Mouse (Mus musculus): ENCODE measurements around the gene Zfp618. TPM values are rescaled to one million over a fixed set of nuclear protein-coding genes. Genes with fewer than 3 reads are reported as not detected.

The Zfp618 gene
- polyA plus RNA-seq (2015; fragmentation: Nextera tagmentation; extraction: Ambion mirVana), result 18.6 and 22.5 TPM in 2 replicates

GRCm38 (mm10) chr4:62965497-62966302 is at the start of gene Zfp618:
Zfp618 (plus strand) TSS chr4:62965573.
- WGBS, result under 1% methylated on average over 32 of the region's 86 CpGs

GRCm38 (mm10) chr4:62917056-62917455 is 48.3 kb upstream of the Zfp618 start:
- no peak for ATAC-seq (replicated peaks)
- no peak overlapping the region for H3K4me3 ChIP-seq
- no peak overlapping the region for H3K9ac ChIP-seq (replicated peaks)
- 91% methylated on average over 8 of the region's 8 CpGs for WGBS
- no peak overlapping the region for H3K27ac ChIP-seq (replicated peaks)
- H3K9me3 ChIP-seq, result no peaks in the 10 kb centered on the region
- H3K4me2 ChIP-seq (replicated peaks), result no peak overlapping the region
- no peaks in the 10 kb centered on the region for H3K4me1 ChIP-seq
- no peaks in the 10 kb centered on the region for H3K36me3 ChIP-seq
- no peaks in the 10 kb centered on the region for H3K27me3 ChIP-seq

More at GRCm38 (mm10) chr4:62965497-62966302, at the start of gene Zfp618:
- Histone ChIP-seq H3K27ac (replicated peaks) (peak within 1 kb of the TSS; percentile 81), H3K36me3 (no peaks in the 10 kb centered on the region), H3K27me3 (no peaks in the 10 kb centered on the region), H3K4me3 (peak within 1 kb of the TSS; percentile 85), H3K9me3 (no peaks in the 10 kb centered on the region), H3K9ac (replicated peaks) (peak within 1 kb of the TSS; percentile 97), H3K4me1 (peaks cover 6% of the 10 kb centered on the region; the same call in 1 of the 2 replicates), H3K4me2 (replicated peaks) (peak within 1 kb of the TSS; percentile 79)
- peak; percentile 82 for ATAC-seq (replicated peaks)

- ATAC-seq (replicated peaks), result no peak
- Histone ChIP-seq H3K4me2 (replicated peaks) (no peak overlapping the region), H3K36me3 (no peaks in the 10 kb centered on the region), H3K9ac (replicated peaks) (no peak overlapping the region), H3K4me3 (no peak overlapping the region), H3K9me3 (no peaks in the 10 kb centered on the region), H3K4me1 (no peaks in the 10 kb centered on the region), H3K27me3 (no peaks in the 10 kb centered on the region), H3K27ac (replicated peaks) (no peak overlapping the region)
- 93% methylated on average over 4 of the region's 4 CpGs for WGBS
Measured at GRCm38 (mm10) chr4:62933798-62934197, 31.6 kb upstream of the Zfp618 start.

- no peak overlapping the region for H3K9ac ChIP-seq (replicated peaks)
- no peaks in the 10 kb centered on the region for H3K4me1 ChIP-seq
- no peak for ATAC-seq (replicated peaks)
- no peaks in the 10 kb centered on the region for H3K36me3 ChIP-seq
- 71% methylated on average over 11 of the region's 11 CpGs for WGBS
- H3K9me3 ChIP-seq, result no peaks in the 10 kb centered on the region
- H3K4me3 ChIP-seq, result no peak overlapping the region
- H3K27ac ChIP-seq (replicated peaks), result no peak overlapping the region
- no peaks in the 10 kb centered on the region for H3K27me3 ChIP-seq
- H3K4me2 ChIP-seq (replicated peaks), result no peak overlapping the region
Measured at GRCm38 (mm10) chr4:62935589-62936218, 29.7 kb upstream of the Zfp618 start.

GRCm38 (mm10) chr4:62941961-62942892 is 23.1 kb upstream of the Zfp618 start:
- Histone ChIP-seq H3K9ac (replicated peaks) (no peak overlapping the region), H3K27me3 (no peaks in the 10 kb centered on the region), H3K9me3 (no peaks in the 10 kb centered on the region), H3K36me3 (no peaks in the 10 kb centered on the region), H3K27ac (replicated peaks) (0 out of 2 replicates have a peak overlapping the region, but pooled peaks have one; percentile 19), H3K4me2 (replicated peaks) (no peak overlapping the region), H3K4me1 (peaks cover 15% of the 10 kb centered on the region), H3K4me3 (no peak overlapping the region)
- peak; percentile 90 for ATAC-seq (replicated peaks)
- 37% methylated on average over 14 of the region's 14 CpGs for WGBS

- Histone ChIP-seq H3K4me2 (replicated peaks) (no peak overlapping the region), H3K27ac (replicated peaks) (no peak overlapping the region), H3K9ac (replicated peaks) (no peak overlapping the region), H3K4me1 (peaks cover 15% of the 10 kb centered on the region), H3K36me3 (no peaks in the 10 kb centered on the region), H3K27me3 (no peaks in the 10 kb centered on the region), H3K4me3 (no peak overlapping the region), H3K9me3 (no peaks in the 10 kb centered on the region)
- ATAC-seq (replicated peaks), result no peak
- WGBS, result 70% methylated on average over 4 of the region's 4 CpGs
Measured at GRCm38 (mm10) chr4:62944326-62944879, 21.0 kb upstream of the Zfp618 start.

- Histone ChIP-seq H3K27ac (replicated peaks) (no peak overlapping the region), H3K9me3 (no peaks in the 10 kb centered on the region), H3K36me3 (no peaks in the 10 kb centered on the region), H3K4me3 (no peak overlapping the region), H3K9ac (replicated peaks) (no peak overlapping the region), H3K27me3 (no peaks in the 10 kb centered on the region), H3K4me1 (peaks cover 6% of the 10 kb centered on the region; the same call in 1 of the 2 replicates), H3K4me2 (replicated peaks) (no peak overlapping the region)
- WGBS, result 68% methylated on average over 4 of the region's 4 CpGs
- ATAC-seq (replicated peaks), result no peak
Measured at GRCm38 (mm10) chr4:62963806-62964205, 1.6 kb upstream of the Zfp618 start.

GRCm38 (mm10) chr4:62964844-62965496 is 403 bp upstream of the Zfp618 start:
- peak; percentile 43 for ATAC-seq (replicated peaks)

GRCm38 (mm10) chr4:62969526-62969925 is 4.2 kb downstream of the Zfp618 start:
- Histone ChIP-seq H3K4me2 (replicated peaks) (no peak overlapping the region), H3K9ac (replicated peaks) (no peak overlapping the region), H3K4me3 (no peak overlapping the region), H3K4me1 (peaks cover 9% of the 10 kb centered on the region; the same call in 1 of the 2 replicates), H3K9me3 (no peaks in the 10 kb centered on the region), H3K27me3 (no peaks in the 10 kb centered on the region), H3K27ac (replicated peaks) (no peak overlapping the region), H3K36me3 (no peaks in the 10 kb centered on the region)
- ATAC-seq (replicated peaks), result no peak
- WGBS, result 96% methylated on average over 5 of the region's 5 CpGs

More at GRCm38 (mm10) chr4:62964844-62965496, 403 bp upstream of the Zfp618 start:
- H3K27me3 ChIP-seq, result no peaks in the 10 kb centered on the region
- H3K4me3 ChIP-seq, result peak overlapping the region; percentile 85
- peak overlapping the region; percentile 79 for H3K4me2 ChIP-seq (replicated peaks)
- peak overlapping the region; percentile 97 for H3K9ac ChIP-seq (replicated peaks)
- H3K36me3 ChIP-seq, result no peaks in the 10 kb centered on the region
- no peaks in the 10 kb centered on the region for H3K9me3 ChIP-seq
- under 1% methylated on average over 34 of the region's 52 CpGs for WGBS
- no peak overlapping the region for H3K27ac ChIP-seq (replicated peaks)
- peaks cover 6% of the 10 kb centered on the region; the same call in 1 of the 2 replicates for H3K4me1 ChIP-seq

GRCm38 (mm10) chr4:62971991-62972390 is 6.6 kb downstream of the Zfp618 start:
- H3K36me3 ChIP-seq, result no peaks in the 10 kb centered on the region
- 97% methylated on average over 1 of the region's 1 CpGs for WGBS

GRCm38 (mm10) chr4:62973086-62973485 is 7.7 kb downstream of the Zfp618 start:
- ATAC-seq (replicated peaks), result no peak
- Histone ChIP-seq H3K27ac (replicated peaks) (no peak overlapping the region), H3K36me3 (no peaks in the 10 kb centered on the region), H3K4me1 (peaks cover 6% of the 10 kb centered on the region), H3K9ac (replicated peaks) (no peak overlapping the region), H3K4me3 (no peak overlapping the region), H3K9me3 (no peaks in the 10 kb centered on the region), H3K4me2 (replicated peaks) (no peak overlapping the region), H3K27me3 (no peaks in the 10 kb centered on the region)
- 67% methylated on average over 3 of the region's 3 CpGs for WGBS

More at GRCm38 (mm10) chr4:62971991-62972390, 6.6 kb downstream of the Zfp618 start:
- no peak overlapping the region for H3K4me3 ChIP-seq
- no peak overlapping the region for H3K27ac ChIP-seq (replicated peaks)
- H3K4me1 ChIP-seq, result peaks cover 3% of the 10 kb centered on the region; the same call in 1 of the 2 replicates
- H3K9me3 ChIP-seq, result no peaks in the 10 kb centered on the region
- H3K9ac ChIP-seq (replicated peaks), result no peak overlapping the region
- H3K27me3 ChIP-seq, result no peaks in the 10 kb centered on the region
- no peak for ATAC-seq (replicated peaks)
- no peak overlapping the region for H3K4me2 ChIP-seq (replicated peaks)
